Mouse (Mus musculus) forebrain, postnatal 0 days (tissue): ENCODE results near the gene Ccn6. TPM values are rescaled to one million over a fixed set of nuclear protein-coding genes. Genes with fewer than 3 reads are reported as not detected.

Experiments
- ATAC-seq: fragments of 200-750 bp; cut with Nextera tagmentation; 2 replicates; pipeline ENCODE4 v1.8.0; 2017; ENCODE audit warnings: mild to moderate bottlenecking, moderate library complexity
- DNase-seq: peaks from one replicate; pipeline ENCODE4 v3.0.0-alpha.2; 2015
- H3K27ac ChIP-seq: fragments of 300-500 bp; sonication (generic); 2 replicates; pipeline ENCODE4 v1.5.1; 2014; ENCODE audit warnings: low read depth, mild to moderate bottlenecking, antibody characterized with exemption, low read length, moderate library complexity, mixed read lengths
- H3K27me3 ChIP-seq: fragments of 300-500 bp; sonication (generic); 2 replicates; pipeline ENCODE4 v1.6.1; 2014; ENCODE audit warnings: mild to moderate bottlenecking, low read length, mixed read lengths; ENCODE audit not compliant: insufficient read depth
- H3K36me3 ChIP-seq: fragments of 300-500 bp; sonication (generic); 2 replicates; pipeline ENCODE4 v1.6.1; 2014; ENCODE audit warnings: mild to moderate bottlenecking, moderate library complexity; ENCODE audit not compliant: insufficient read depth
- H3K4me1 ChIP-seq: fragments of 300-500 bp; sonication (generic); 2 replicates; pipeline ENCODE4 v1.6.1; 2014; ENCODE audit warnings: antibody characterized with exemption; ENCODE audit not compliant: insufficient read depth
- H3K4me2 ChIP-seq: fragments of 300-500 bp; sonication (generic); 2 replicates; pipeline ENCODE4 v1.6.1; 2014; ENCODE audit warnings: low read depth, mild to moderate bottlenecking, moderate library complexity
- H3K4me3 ChIP-seq: fragments of 300-500 bp; sonication (generic); 2 replicates; pipeline ENCODE4 v1.5.1; 2014; ENCODE audit warnings: low read depth, low read length, mixed read lengths
- H3K9ac ChIP-seq: fragments of 300-500 bp; sonication (generic); 2 replicates; pipeline ENCODE4 v1.6.1; 2014; ENCODE audit warnings: mild to moderate bottlenecking
- H3K9me3 ChIP-seq: fragments of 300-500 bp; sonication (generic); 2 replicates; pipeline ENCODE4 v1.6.1; 2016; ENCODE audit warnings: low read length
- CTCF ChIP-seq: sonication (generic); IDR thresholded peaks from 2 replicates; pipeline ENCODE4 v1.5.1; 2016; ENCODE audit warnings: antibody characterized with exemption, control low read depth, low read depth
- WGBS: fragments of 180-500 bp; shearing (Covaris S2); extraction: QIAGEN DNeasy Blood & Tissue Kit; methylation state at CpG from one replicate; pipeline ENCODE4 v1.1.7; 2014; 5-methylcytosine and 5-hydroxymethylcytosine counted together
- polyA plus RNA-seq: library from polyadenylated mRNA; unstranded; fragments of >200 nt; fragmentation: Nextera tagmentation; extraction: Ambion mirVana; gene quantifications from 2 replicates; pipeline ENCODE4 v1.2.1, GENCODE M21; 2015
- total RNA-seq: library from RNA; depleted of rRNA; stranded (reverse); fragments of >200 nt; gene quantifications from 2 replicates; pipeline ENCODE4 v1.2.3, GENCODE M21; 2014; rRNA removed

Gene Ccn6
- total and polyA plus RNA-seq, 2 experiments from 2014 or later, result 0.18 to 1.9 TPM

- H3K4me3 ChIP-seq, result no peak overlapping the region
- DNase-seq (no peak), ATAC-seq (no peak)
- no peaks in the 10 kb centered on the region for H3K36me3 ChIP-seq
- H3K9me3 ChIP-seq, result no peaks in the 10 kb centered on the region
- no peak overlapping the region for H3K27ac ChIP-seq
- WGBS, result 45% methylated on average over 3 of the region's 3 CpGs
- H3K9ac ChIP-seq, result no peak overlapping the region
- H3K4me2 ChIP-seq, result no peak overlapping the region
- H3K27me3 ChIP-seq, result no peaks in the 10 kb centered on the region
- H3K4me1 ChIP-seq, result no peaks in the 10 kb centered on the region
- TF ChIP-seq CTCF, result no peak
These were observed 57.2 kb downstream of the Ccn6 start for GRCm38 (mm10) chr10:39106413-39106812.

GRCm38 (mm10) chr10:39104803-39105449 lies 58.7 kb downstream of the Ccn6 start:
- H3K4me1 ChIP-seq, result no peaks in the 10 kb centered on the region
- DNase-seq (no peak), ATAC-seq (peak; percentile 43; the same call in 1 of the 2 replicates)
- no peak overlapping the region for H3K27ac ChIP-seq
- no peaks in the 10 kb centered on the region for H3K36me3 ChIP-seq
- TF ChIP-seq CTCF, result peak; percentile 40
- 93% methylated on average over 8 of the region's 8 CpGs for WGBS
- H3K4me2 ChIP-seq, result no peak overlapping the region
- no peak overlapping the region for H3K9ac ChIP-seq
- no peak overlapping the region for H3K4me3 ChIP-seq
- H3K9me3 ChIP-seq, result no peaks in the 10 kb centered on the region
- no peaks in the 10 kb centered on the region for H3K27me3 ChIP-seq

Other genes starting within 250 kb of the Ccn6 start
- gene Lama4, start 198.3 kb downstream of the Ccn6 start, total RNA-seq, result 14.3 and 22.6 TPM in 2 replicates
- 9.7 and 10.4 TPM in 2 replicates for gene Lama4, start 198.3 kb downstream of the Ccn6 start, polyA plus RNA-seq
- gene Fam229b, start 29.9 kb downstream of the Ccn6 start, total RNA-seq, result 25.8 and 26.1 TPM in 2 replicates
- 43.1 and 47.3 TPM in 2 replicates for gene Fam229b, start 29.9 kb downstream of the Ccn6 start, polyA plus RNA-seq
- 7.6 and 8.2 TPM in 2 replicates for gene Tube1, start 29.8 kb downstream of the Ccn6 start, total RNA-seq
- 3.0 and 3.7 TPM in 2 replicates for gene Tube1, start 29.8 kb downstream of the Ccn6 start, polyA plus RNA-seq
- gene Fyn, start 205.1 kb upstream of the Ccn6 start, total RNA-seq, result 147 and 155 TPM in 2 replicates
- gene Fyn, start 205.1 kb upstream of the Ccn6 start, polyA plus RNA-seq, result 75.1 and 85.8 TPM in 2 replicates